Mouse (Mus musculus): ENCODE measurements at regions not wholly inside any gene's neighbourhood (a gene's known extent, or its start where the extent isn't known, plus 50 kb on each side); places are given as distances from the start of the nearest gene placed in this dataset.

- Histone ChIP-seq H3K27me3 (replicated peaks) (no peaks in the 10 kb centered on the region), H3K4me1 (no peaks in the 10 kb centered on the region), H3K4me2 (no peak overlapping the region), H3K27ac (no peak overlapping the region), H3K4me3 (replicated peaks) (no peak overlapping the region), H3K9me3 (no peaks in the 10 kb centered on the region), H3K9ac (no peak overlapping the region), H3K36me3 (no peaks in the 10 kb centered on the region)
- WGBS = 54% methylated on average over 2 of the region's 2 CpGs
- ATAC-seq (ENCODE audit: insufficient read depth, low FRiP score, low read depth) = peak; percentile 65
Observed at GRCm38 (mm10) chr1:21132340-21132739, 53.3 kb upstream of the Tram2 start.

DNA sequence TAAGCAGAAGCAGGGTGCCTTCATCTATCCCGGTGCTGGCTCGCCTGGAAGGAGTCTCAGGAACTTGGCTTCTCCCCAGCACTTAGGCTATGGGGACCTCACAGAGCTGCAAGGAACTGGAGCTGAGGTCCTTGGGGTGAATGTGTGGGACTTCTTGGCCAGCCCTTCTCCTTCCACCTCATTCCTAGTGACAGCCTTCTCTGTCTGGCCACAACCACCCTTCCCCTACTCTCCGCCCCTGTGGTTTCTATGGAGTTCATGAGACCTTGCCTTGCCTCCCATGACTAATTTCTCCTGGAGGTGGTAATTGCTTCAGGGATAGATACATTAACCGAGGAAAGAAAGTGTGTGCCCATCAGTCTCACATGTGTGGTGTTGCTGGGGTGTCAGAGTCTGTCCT is 67.9 kb upstream of the Tram2 start:
- no peak for ATAC-seq (ENCODE audit: insufficient read depth, low FRiP score, low read depth)
- Histone ChIP-seq H3K9me3 (no peaks in the 10 kb centered on the region), H3K4me2 (no peak overlapping the region), H3K9ac (no peak overlapping the region), H3K27ac (no peak overlapping the region), H3K4me1 (no peaks in the 10 kb centered on the region), H3K4me3 (replicated peaks) (no peak overlapping the region), H3K36me3 (no peaks in the 10 kb centered on the region), H3K27me3 (replicated peaks) (no peaks in the 10 kb centered on the region)
- 68% methylated on average over 4 of the region's 4 CpGs for WGBS

GRCm38 (mm10) chr1:21161742-21162141 is 56.6 kb upstream of the Tmem14a start:
- H3K9me3 ChIP-seq = no peaks in the 10 kb centered on the region
- H3K27me3 ChIP-seq (replicated peaks) = no peaks in the 10 kb centered on the region
- H3K4me1 ChIP-seq = no peaks in the 10 kb centered on the region
- WGBS = 17% methylated on average over 5 of the region's 5 CpGs
- no peak overlapping the region for H3K4me3 ChIP-seq (replicated peaks)
- H3K9ac ChIP-seq = no peak overlapping the region
- no peak overlapping the region for H3K4me2 ChIP-seq
- H3K36me3 ChIP-seq = no peaks in the 10 kb centered on the region
- no peak for ATAC-seq (ENCODE audit: insufficient read depth, low FRiP score, low read depth)
- H3K27ac ChIP-seq = no peak overlapping the region

DNA sequence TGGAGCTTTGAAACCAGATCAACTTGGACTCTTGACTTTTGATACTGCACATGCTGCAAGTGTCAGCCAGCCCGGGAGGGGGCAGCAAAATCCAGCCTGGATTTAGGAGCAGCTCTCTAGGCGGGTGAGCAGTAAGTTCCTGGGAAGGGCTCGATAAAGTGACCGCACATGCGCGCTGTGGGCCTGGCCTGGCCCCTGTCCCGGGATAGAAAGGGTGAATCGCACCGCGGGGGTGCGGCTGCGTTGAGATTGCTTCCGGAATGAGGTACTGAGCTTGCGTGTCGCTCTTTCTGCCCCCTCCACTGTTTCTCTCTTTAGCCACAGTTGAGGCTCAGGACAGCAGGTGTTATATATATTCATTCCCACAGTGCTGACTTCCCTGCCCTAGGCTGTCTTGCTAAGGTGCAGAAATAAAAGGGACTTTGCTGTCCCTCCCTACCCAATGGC is 52.1 kb upstream of the Tmem14a start:
- Histone ChIP-seq H3K27me3 (replicated peaks) (no peaks in the 10 kb centered on the region), H3K4me3 (replicated peaks) (peak overlapping the region; percentile 37), H3K4me2 (peak overlapping the region; percentile 65), H3K4me1 (no peaks in the 10 kb centered on the region), H3K36me3 (no peaks in the 10 kb centered on the region), H3K9me3 (no peaks in the 10 kb centered on the region), H3K27ac (no peak overlapping the region), H3K9ac (no peak overlapping the region)
- peak; percentile 94 for ATAC-seq (ENCODE audit: insufficient read depth, low FRiP score, low read depth)
- WGBS = under 1% methylated on average over 15 of the region's 15 CpGs

DNA sequence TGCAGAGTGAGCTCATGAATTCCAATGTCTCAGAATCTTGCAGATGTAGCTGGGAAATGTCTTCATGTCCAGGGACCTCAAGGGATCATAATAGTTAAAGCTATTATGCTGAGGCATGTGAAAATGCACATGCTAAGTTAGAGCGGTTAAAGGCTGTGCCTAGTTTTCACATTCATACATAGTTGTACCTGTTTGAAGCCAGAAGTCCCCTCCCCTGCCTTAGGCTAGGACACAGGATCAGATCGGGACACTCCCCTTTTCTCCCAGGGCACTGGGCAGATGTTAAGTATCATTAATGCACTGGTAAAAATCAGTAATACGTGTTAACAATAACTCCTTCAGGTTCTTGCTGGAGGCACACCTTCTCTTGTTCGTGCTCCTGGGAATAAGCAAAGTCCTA is 51.6 kb upstream of the Tmem14a start:
- WGBS = 44% methylated on average over 4 of the region's 4 CpGs
- Histone ChIP-seq H3K4me2 (peak overlapping the region; percentile 65), H3K4me1 (no peaks in the 10 kb centered on the region), H3K9ac (no peak overlapping the region), H3K27ac (no peak overlapping the region), H3K27me3 (replicated peaks) (no peaks in the 10 kb centered on the region), H3K36me3 (no peaks in the 10 kb centered on the region), H3K9me3 (no peaks in the 10 kb centered on the region), H3K4me3 (replicated peaks) (peak overlapping the region; percentile 37)
- ATAC-seq (ENCODE audit: insufficient read depth, low FRiP score, low read depth) = peak; percentile 57

Measured in stomach, embryonic 15.5 days (tissue).